Mouse (Mus musculus) G1E (cell line): Measurements from ENCODE around the gene Fam47e.

Source experiments
- CTCF ChIP-seq: IDR thresholded peaks from 2 replicates; pipeline ENCODE4 v1.5.1; 2012; ENCODE audit warnings: low read depth, low read length, inconsistent platforms, mixed read lengths
- GATA1 ChIP-seq: IDR thresholded peaks from 2 replicates; pipeline ENCODE4 v1.6.1; 2012; ENCODE audit warnings: borderline replicate concordance, low read length, inconsistent platforms, mixed read lengths
- TAL1 ChIP-seq: conservative IDR thresholded peaks from 2 replicates; pipeline ENCODE4 v1.6.1; 2012; ENCODE audit warnings: low read depth, low read length, inconsistent platforms, mixed read lengths

GRCm38 (mm10) chr5:92505402-92505865 is 49.4 kb upstream of the Fam47e start:
- TF ChIP-seq CTCF (no peak), GATA1 (no peak), TAL1 (no peak)
